Mouse (Mus musculus) bone marrow macrophage, adult 2 months (primary cell): ENCODE results near the gene Podxl2.

Experiments
- CTCF ChIP-seq: IDR thresholded peaks from 2 replicates; pipeline ENCODE4 v1.5.1; 2012; ENCODE audit warnings: low read depth, mild to moderate bottlenecking, low read length, moderate library complexity
- POLR2A ChIP-seq: IDR thresholded peaks from 2 replicates; pipeline ENCODE4 v1.6.1; 2012; ENCODE audit warnings: mild to moderate bottlenecking, low read depth, low read length, borderline replicate concordance

DNA sequence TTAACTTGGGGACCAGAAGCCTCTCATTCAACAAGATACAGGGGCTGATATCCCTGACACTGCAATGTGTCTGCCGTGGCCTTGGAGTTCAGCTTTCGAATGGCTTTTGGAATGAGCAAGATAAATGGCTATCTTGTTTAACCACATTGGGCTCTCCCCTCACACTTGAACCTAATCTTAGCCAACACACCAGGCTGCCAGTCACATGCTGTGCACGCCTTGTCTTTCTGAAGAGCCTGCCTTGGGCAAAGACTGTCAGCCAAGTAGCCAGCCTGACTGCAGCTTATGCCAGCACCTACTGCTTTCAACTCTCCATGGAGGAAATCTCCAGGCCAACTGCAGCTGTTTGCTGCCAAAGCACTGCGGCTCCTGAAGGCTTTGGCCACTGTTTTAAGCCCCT, 40.7 kb upstream of the Podxl2 start:
- TF ChIP-seq POLR2A: no peak
- TF ChIP-seq CTCF: no peak
